Mouse (Mus musculus): Measurements from ENCODE around the gene Znhit6. TPM values are rescaled to one million over a fixed set of nuclear protein-coding genes. Genes with fewer than 3 reads are reported as not detected.

Znhit6 gene
- total RNA-seq (2023) = 23.2 TPM

DNA sequence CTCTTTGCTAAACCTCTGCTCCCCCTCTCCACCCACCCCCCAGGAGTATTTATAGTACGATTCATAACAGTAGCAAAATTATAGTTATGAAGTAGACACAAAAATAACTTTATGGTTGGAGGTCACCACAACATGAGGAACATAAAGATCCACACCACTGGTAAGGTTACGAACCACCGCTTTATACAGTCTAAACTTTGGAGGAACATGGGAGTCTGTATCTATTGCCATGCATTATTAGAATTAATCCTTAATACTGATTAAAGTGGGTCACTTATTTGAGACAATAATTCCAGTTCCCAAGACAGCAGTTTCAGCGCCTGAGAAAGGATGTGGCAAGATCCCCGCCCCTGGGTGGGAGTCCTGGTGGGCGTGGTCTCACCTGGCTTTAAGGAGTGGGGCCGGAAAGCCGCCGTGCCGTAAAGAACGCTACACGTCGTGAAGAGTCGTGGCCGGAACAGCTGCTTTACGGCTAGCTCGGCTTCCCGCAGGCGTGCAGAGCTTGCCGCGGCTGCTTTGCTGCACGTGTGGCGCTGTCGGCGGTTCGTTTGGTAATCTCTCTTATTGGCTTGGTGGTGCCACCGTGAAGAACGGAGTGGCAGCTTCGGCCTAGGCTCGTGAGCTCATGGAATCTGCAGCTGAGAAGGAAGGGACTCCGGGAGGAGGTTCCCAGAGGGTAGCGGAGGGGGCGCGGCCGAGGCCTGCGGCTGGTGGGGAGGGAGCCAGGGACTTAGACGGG, at the start of gene Znhit6:
Gene Znhit6 (plus strand): TSS at position 463 of the 739 bp plus-strand sequence.

DNA sequence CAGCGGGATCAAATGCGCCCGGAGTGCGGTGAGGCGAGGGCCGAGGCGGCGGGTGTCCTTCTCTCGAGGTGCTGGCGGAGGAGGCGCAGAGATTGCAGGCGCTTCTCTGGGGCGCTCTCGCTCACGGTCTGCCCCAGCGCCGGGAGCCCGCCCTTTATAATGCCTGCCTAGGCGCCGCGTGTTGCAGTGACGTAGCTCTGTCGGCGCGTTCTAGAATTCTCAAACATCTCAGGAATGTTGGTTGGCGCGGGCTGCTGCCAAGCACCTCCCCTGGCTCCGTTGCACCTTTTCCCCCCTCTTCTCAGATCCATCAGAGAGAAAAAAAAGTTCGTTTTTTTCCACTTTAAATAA, 73.8 kb downstream of the Znhit6 start, which contains the start of gene Ccn1:
Gene Ccn1 (minus strand): TSS at position 130 of the 351 bp plus-strand sequence.

Other genes starting within 250 kb of the Znhit6 start
- gene Ccn1, start 73.8 kb downstream of the Znhit6 start, total RNA-seq (2023) = 1.5 TPM
- not detected for gene Ddah1, start 182.5 kb downstream of the Znhit6 start, total RNA-seq (2023)

All from CD4-positive naive resting alpha-beta T cell, adult 57 days (primary cell).